Mouse (Mus musculus) 3T3-L1 (cell line): Measurements from ENCODE around the gene Defa17.
"Not testable (repeated sequence)": the region's sequence is repeated elsewhere in the genome, so short reads cannot be mapped to it uniquely, and the experiment has no call there.

Experiments used
- DNase-seq: peaks from one replicate; pipeline ENCODE4 v3.0.0-alpha.2; 2015; ENCODE audit warnings: low read depth, low spot score

Defa17 gene

GRCm38 (mm10) chr8:21655480-21655879 lies at the start of gene Defa17:
Gene Defa17, plus strand, starts transcription at chr8:21655780.
- DNase-seq, result not testable (repeated sequence)

GRCm38 (mm10) chr8:21617883-21618282 lies 37.7 kb upstream of the Defa17 start, which contains the start of gene Defa26:
Gene Defa26, plus strand, starts transcription at chr8:21618183.
- DNase-seq, result not testable (repeated sequence)

GRCm38 (mm10) chr8:21665497-21665896 lies 9.9 kb downstream of the Defa17 start, which contains the start of gene Defa34:
Gene Defa34, plus strand, starts transcription at chr8:21665797.
- not testable (repeated sequence) for DNase-seq

GRCm38 (mm10) chr8:21703545-21703944 lies 48.0 kb downstream of the Defa17 start, which contains the start of gene AY761184:
Gene AY761184, minus strand, starts transcription at chr8:21703645.
- DNase-seq, result not testable (repeated sequence)
